Mouse (Mus musculus) lung, adult 2 months (tissue): Measurements from ENCODE around the gene Rab3d. TPM values are rescaled to one million over a fixed set of nuclear protein-coding genes. Genes with fewer than 3 reads are reported as not detected.

Experiments used
- DNase-seq: peaks from one replicate; pipeline ENCODE4 v3.0.0; 2022
- H3K4me1 ChIP-seq: fragments of 200-500 bp; 2 replicates; pipeline ENCODE4 v1.6.1; 2011; ENCODE audit warnings: low read length; ENCODE audit not compliant: control insufficient read depth, insufficient read depth
- H3K4me3 ChIP-seq: fragments of 200-500 bp; replicated peaks from 2 replicates; pipeline ENCODE3; 2011; ENCODE audit warnings: low read depth, mild to moderate bottlenecking, control low read depth, low read length; ENCODE audit errors: extremely low read depth
- CTCF ChIP-seq: fragments of 200-500 bp; IDR thresholded peaks from 2 replicates; pipeline ENCODE4 v1.5.1; 2011; ENCODE audit warnings: mild to moderate bottlenecking, low read length, control low read depth; ENCODE audit not compliant: insufficient read depth
- POLR2A ChIP-seq: fragments of 200-500 bp; IDR thresholded peaks from 2 replicates; pipeline ENCODE4 v1.6.1; 2011; ENCODE audit warnings: low read depth, mild to moderate bottlenecking, control low read depth, low read length, borderline replicate concordance; ENCODE audit errors: extremely low read depth
- whole genome bisulfite sequencing: fragments of 180-500 bp; shearing (Covaris S2); methylation state at CpG from one replicate; pipeline ENCODE4 v1.1.7; 2018; 5-methylcytosine and 5-hydroxymethylcytosine counted together
- polyA plus RNA-seq: library from polyadenylated mRNA; depleted of rRNA; stranded (reverse); fragments of >200 nt; gene quantifications from 2 replicates; pipeline ENCODE4 v1.2.3, GENCODE M21; 2012

Gene Rab3d
- polyA plus RNA-seq, 1 experiment: 104 TPM

DNA sequence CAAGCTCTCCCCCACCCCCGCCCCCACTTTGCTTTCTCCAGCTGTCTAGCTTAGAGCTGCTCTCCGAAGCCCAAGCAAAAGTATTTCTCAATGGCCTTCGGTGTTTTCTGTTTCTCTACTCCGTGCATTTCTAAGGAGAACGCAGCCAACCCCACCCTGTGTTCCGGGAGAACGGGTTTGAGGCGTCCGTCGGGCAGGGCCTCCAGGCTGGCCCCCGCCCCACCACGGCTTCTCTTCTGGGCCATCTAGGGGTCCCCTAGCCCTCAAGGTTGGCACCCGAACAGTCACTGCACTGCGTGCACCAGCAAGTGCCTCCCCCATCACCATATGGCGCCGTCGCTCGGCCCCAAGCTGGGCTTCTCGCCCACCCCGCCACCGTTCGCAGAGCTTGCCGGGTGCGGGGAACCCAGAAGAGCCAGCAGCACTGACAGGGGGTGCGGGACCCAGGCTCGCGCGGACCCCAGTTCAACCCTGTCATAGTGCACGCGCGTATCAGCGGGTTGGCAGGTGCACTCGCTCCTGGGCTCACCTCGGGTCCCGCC lies 428 bp downstream of the Rab3d start:
- peak; percentile 52 for DNase-seq
- TF ChIP-seq CTCF (no peak), POLR2A (no peak)
- Histone ChIP-seq H3K4me1 (peaks cover 4% of the 10 kb centered on the region), H3K4me3 (peak overlapping the region; percentile 88)
- 2% methylated on average over 35 of the region's 35 CpGs for WGBS

DNA sequence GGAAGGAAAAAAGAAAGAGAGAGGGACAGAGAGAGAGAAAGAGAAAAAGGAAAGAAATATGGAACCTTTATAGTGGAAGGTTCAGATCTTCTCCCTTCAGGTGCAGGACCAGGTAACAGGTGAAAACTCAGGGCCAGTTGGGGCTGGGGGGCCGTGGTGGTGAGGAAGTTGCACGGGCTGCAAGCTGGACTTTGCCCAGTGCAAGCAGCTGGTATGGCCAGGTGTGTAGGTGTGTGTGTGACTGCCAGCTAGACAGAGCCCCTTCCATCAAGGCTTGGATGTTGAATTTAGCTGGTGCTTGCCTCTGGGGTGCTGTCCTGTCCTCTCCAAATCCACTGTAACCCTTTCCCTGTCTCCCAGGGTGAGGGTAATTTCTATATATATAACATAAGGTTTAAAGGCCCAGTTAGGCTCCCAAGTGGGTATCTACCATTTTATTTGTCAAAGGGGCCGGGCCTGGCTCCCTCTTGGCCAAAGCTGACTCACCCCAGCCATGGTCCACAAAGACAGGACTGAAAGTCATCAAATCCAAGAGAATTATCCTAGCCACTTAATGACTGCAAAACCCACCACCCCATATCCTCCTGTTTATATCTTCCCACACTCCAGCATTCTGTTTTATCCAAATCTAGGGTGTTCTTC lies 1.0 kb downstream of the Rab3d start:
- no peak for DNase-seq
- Histone ChIP-seq H3K4me1 (peaks cover 4% of the 10 kb centered on the region), H3K4me3 (peak overlapping the region; percentile 88)
- TF ChIP-seq POLR2A (no peak), CTCF (no peak)
- WGBS: 53% methylated on average over 3 of the region's 3 CpGs

DNA sequence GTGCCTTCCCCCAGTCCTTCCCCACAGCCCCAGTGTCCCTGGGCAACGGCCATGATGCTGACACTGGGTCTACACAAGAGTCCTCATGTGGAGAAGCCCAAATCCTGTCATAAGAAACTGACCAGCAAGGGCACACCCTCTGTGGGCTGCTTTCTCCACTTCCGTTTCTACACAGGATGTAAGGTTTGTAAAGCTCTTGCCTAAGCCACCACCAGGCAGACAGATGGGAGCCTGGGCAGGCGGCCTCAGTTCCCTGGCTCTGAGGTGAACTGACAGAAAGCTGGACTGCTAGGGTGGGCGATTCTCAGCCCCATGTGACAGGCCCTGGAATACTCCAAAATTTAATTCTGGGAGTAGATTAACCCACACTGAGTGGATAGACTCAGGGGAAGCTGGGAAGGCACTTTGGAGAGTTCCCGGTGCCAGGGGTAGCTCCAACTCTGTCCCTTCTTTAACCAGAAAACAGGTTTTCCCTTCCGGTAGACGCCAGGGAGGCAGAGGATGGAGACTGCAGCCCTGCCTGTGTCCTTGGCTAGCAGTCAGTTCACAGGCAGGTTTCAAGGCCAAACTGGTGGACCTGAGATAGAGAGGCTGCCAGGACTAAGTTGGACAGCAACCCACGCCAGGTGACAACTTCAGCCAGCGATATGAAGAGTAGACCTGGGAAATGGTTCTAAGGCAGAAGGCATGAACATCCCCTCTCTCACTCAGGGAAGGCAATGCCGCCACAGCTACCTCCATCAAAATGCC lies 8.3 kb downstream of the Rab3d start:
- no peaks in the 10 kb centered on the region for H3K4me1 ChIP-seq
- H3K4me3 ChIP-seq: no peak overlapping the region
- DNase-seq: no peak
- WGBS: 75% methylated on average over 10 of the region's 10 CpGs
- TF ChIP-seq CTCF (no peak), POLR2A (no peak)

DNA sequence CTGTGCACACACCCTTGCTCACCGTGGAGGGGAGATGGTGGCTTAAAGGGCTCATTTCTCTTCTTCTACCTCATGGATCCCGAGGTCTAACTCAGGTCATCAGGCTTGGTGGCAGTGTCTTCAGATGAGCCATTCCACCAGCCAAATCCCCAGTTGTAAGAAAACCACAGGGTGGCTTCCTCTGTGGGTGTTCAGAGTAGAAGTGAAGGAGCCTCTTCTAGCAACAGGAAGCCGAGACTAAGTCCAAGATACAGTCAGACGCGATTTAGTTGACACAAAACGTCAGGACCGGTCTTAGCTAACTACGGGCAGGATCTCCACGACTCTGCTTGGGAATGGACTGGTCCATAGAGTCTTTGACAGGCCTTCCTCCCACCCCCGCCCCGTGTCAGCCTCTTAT lies 9.8 kb downstream of the Rab3d start:
- TF ChIP-seq CTCF: no peak
- no peak for TF ChIP-seq POLR2A
- WGBS: 61% methylated on average over 11 of the region's 11 CpGs
- Histone ChIP-seq H3K4me1 (no peaks in the 10 kb centered on the region), H3K4me3 (no peak overlapping the region)
- no peak for DNase-seq

DNA sequence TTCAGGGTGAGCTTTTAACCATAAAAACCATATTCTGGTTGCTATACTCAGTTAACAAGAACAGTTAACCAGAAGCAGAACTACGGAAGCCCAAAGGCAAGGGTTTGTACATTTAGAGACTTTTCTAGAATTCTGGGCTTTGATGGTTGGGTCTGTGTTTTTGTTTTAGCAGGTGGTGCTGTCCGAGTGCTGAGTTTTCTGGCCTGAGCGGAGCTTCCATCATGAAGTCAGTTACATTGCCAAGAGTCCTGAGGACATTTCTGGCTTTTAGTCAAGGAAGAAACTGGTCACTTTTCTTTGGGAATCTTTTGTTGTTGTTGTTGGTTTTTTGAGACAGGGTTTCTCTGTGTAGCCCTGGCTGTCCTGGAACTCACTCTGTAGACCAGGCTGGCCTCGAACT lies 14.0 kb downstream of the Rab3d start:
- DNase-seq: no peak
- WGBS: 71% methylated on average over 4 of the region's 4 CpGs
- Histone ChIP-seq H3K4me1 (no peaks in the 10 kb centered on the region; the same call in 1 of the 2 replicates), H3K4me3 (no peak overlapping the region)
- no peak for TF ChIP-seq CTCF
- no peak for TF ChIP-seq POLR2A

DNA sequence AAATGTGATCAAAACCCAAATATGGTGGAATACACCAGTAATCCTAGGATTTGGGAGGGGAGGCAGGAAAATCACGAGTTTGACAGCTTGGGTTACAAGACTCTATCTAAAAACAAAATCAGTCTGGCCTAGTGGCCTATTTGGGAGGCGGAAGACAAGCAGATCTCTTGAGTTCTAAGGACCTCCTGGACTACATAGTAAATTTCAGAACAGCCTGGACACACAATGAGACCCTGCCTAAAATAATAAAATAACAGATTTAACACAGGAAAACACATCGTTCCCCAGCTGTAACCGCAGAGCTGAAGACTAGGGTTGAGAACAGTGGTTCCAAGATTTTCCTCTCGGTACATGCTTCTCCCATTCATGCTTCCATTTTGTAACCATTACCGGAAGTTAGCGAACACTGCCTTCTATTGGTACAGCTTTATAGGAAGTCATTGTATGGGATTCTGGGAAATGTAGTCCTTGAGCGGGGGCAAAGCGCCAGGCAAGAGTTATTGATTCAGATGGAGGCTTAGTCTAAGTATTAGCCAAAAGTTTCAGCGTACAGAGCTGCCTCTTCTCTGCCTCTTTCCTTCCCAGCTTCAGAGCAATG lies 16.7 kb downstream of the Rab3d start:
- WGBS: 12% methylated on average over 10 of the region's 10 CpGs
- DNase-seq: peak; percentile 57
- no peaks in the 10 kb centered on the region; the same call in 1 of the 2 replicates for H3K4me1 ChIP-seq

DNA sequence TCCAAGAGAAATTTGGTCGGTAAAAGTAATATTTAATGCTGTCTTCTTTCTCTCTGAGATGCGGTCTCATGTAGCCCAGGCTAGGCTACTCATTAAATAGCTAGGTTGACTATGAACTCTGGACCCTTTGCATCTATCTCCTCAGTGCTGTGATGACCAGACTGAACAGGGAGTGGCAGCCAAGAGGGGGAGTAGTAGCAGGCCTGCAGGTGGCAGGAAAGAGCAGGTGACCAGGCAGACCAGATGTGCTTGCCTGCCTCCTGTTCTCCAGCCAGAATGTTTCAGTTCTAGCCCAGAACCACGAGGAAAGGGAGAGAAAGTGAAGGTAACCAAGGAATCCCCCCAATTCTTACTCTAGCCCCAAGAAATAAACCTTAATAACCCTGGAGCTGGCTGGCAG lies 28.8 kb downstream of the Rab3d start:
- no peak for DNase-seq
- no peaks in the 10 kb centered on the region for H3K4me1 ChIP-seq
- 60% methylated on average over 3 of the region's 3 CpGs for WGBS
- peak; percentile 60 for TF ChIP-seq CTCF
- TF ChIP-seq POLR2A: no peak
- no peak overlapping the region for H3K4me3 ChIP-seq

More for the DNA sequence above, 16.7 kb downstream of the Rab3d start:
- H3K4me3 ChIP-seq: peak overlapping the region; percentile 55
- TF ChIP-seq CTCF (no peak), POLR2A (no peak)

DNA sequence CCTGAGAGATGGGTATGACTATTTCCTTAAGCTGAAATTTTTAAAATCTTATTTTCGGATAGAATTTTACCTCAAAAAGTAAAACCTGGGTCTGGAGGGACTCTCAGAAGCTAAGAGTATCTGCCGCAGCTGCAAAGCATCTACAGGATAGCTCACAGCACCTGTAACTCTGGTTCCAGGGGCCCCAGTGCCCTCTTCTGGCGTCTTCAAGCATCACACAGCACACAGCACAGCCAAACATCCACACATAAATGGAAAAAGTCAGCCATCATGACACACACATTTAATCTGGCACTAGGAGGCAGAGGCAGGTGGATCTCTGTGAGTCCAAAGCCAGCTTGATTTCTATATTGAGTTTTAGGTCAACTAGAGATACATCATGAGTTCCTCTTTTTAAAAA lies 41.4 kb downstream of the Rab3d start:
- H3K4me1 ChIP-seq: no peaks in the 10 kb centered on the region

DNA sequence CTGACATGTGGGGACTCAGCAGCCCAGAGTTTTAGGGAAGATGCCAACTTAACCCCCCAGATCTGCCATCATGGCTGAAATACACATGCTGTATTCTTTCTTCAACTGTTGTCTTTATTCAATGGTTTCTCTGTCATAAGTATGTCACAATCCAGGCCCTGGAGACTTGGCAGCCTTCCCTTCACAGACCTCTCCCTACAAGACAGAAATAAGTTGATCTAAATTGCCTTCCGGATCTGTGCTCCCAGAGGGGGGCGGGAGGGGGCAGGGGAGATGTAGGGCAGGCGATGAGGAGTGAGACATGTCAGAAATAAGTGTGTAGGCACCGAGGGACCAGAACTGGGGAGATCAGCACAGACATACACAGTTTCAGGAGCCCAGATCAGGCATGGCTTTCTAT lies 45.8 kb downstream of the Rab3d start:
- TF ChIP-seq CTCF: no peak
- no peak for TF ChIP-seq POLR2A
- Histone ChIP-seq H3K4me3 (no peak overlapping the region), H3K4me1 (no peaks in the 10 kb centered on the region)
- 55% methylated on average over 4 of the region's 4 CpGs for WGBS
- no peak for DNase-seq

More for the DNA sequence above, 41.4 kb downstream of the Rab3d start:
- WGBS: 61% methylated on average over 3 of the region's 3 CpGs
- H3K4me3 ChIP-seq: no peak overlapping the region
- TF ChIP-seq POLR2A: no peak
- no peak for TF ChIP-seq CTCF
- DNase-seq: no peak
